Mouse (Mus musculus) CH12.LX (cell line): ENCODE results near the gene 4930447C04Rik. TPM values are rescaled to one million over a fixed set of nuclear protein-coding genes. Genes with fewer than 3 reads are reported as not detected.

Experiments
- DNase-seq: peaks from one replicate; pipeline ENCODE4 v3.0.0-alpha.2; 2013; ENCODE audit errors: extremely low read depth
- H3K27ac ChIP-seq: 2 replicates; pipeline ENCODE4 v1.5.1; 2012; ENCODE audit warnings: low read depth, mild to moderate bottlenecking, control low read depth, moderate library complexity; ENCODE audit not compliant: insufficient read depth
- H3K27me3 ChIP-seq: replicated peaks from 2 replicates; pipeline ENCODE3; 2012; ENCODE audit warnings: inconsistent platforms
- H3K36me3 ChIP-seq, 2 experiments: replicated peaks in 1 of 2; 2 replicates each; pipeline versions ENCODE3 to v1.6.1; 2012; ENCODE audit warnings: inconsistent platforms in 1 of 2, low read length in 1 of 2, mild to moderate bottlenecking in 1 of 2, mixed read lengths in 1 of 2, moderate library complexity in 1 of 2; ENCODE audit not compliant: control insufficient read depth in 1 of 2, insufficient read depth in 1 of 2
- H3K4me1 ChIP-seq, 2 experiments: 2 replicates each; pipeline ENCODE4 v1.6.1; 2012; ENCODE audit warnings: inconsistent platforms in 1 of 2, moderate library complexity in 1 of 2; ENCODE audit not compliant: insufficient read depth in 2 of 2, control insufficient read depth in 1 of 2
- H3K4me2 ChIP-seq: 2 replicates; pipeline ENCODE4 v1.6.1; 2012; ENCODE audit warnings: low read depth, mild to moderate bottlenecking, control low read depth; ENCODE audit not compliant: poor library complexity, insufficient read depth, severe bottlenecking
- H3K4me3 ChIP-seq, 3 experiments: fragments of 150-350 bp in 1 of 3; sonication (generic) in 1 of 3; replicated peaks in 1 of 3; 2 replicates each; pipeline versions ENCODE3 to v1.5.1; 2011 to 2012; ENCODE audit warnings: low read depth in 2 of 3, low read length in 2 of 3, mild to moderate bottlenecking in 2 of 3, moderate library complexity in 2 of 3, control low read depth in 1 of 3, improper control_type of control experiment in 1 of 3, inconsistent platforms in 1 of 3, mixed read lengths in 1 of 3; ENCODE audit not compliant: poor library complexity in 1 of 3
- H3K79me2 ChIP-seq: replicated peaks from 2 replicates; pipeline ENCODE4 v1.6.1; 2012; ENCODE audit warnings: mild to moderate bottlenecking, moderate library complexity; ENCODE audit not compliant: control insufficient read depth, poor library complexity, insufficient read depth, severe bottlenecking; ENCODE audit errors: extremely low read depth
- H3K9ac ChIP-seq: 2 replicates; pipeline ENCODE4 v1.6.1; 2012; ENCODE audit warnings: low read depth, mild to moderate bottlenecking, control low read depth, moderate library complexity; ENCODE audit not compliant: insufficient read depth
- H3K9me3 ChIP-seq: replicated peaks from 2 replicates; pipeline ENCODE3; 2012; ENCODE audit warnings: low read length, inconsistent platforms, mixed read lengths
- CHD2 ChIP-seq: IDR thresholded peaks from 2 replicates; pipeline ENCODE4 v1.6.1; 2011; ENCODE audit warnings: low read length, improper control_type of control experiment
- CTCF ChIP-seq, 2 experiments: IDR thresholded peaks in 1 of 2; conservative IDR thresholded peaks in 1 of 2; 2 replicates each; pipeline ENCODE4 v1.5.1; 2011 to 2012; ENCODE audit warnings: low read depth in 2 of 2, low read length in 2 of 2, improper control_type of control experiment in 1 of 2, inconsistent platforms in 1 of 2, mild to moderate bottlenecking in 1 of 2, moderate library complexity in 1 of 2
- E2F4 ChIP-seq: IDR thresholded peaks from 2 replicates; pipeline ENCODE4 v1.6.1; 2011; ENCODE audit warnings: low read depth, low read length, improper control_type of control experiment; ENCODE audit not compliant: insufficient replicate concordance
- ELF1 ChIP-seq: IDR thresholded peaks from 2 replicates; pipeline ENCODE4 v1.6.1; 2014; ENCODE audit warnings: low read depth, mild to moderate bottlenecking, inconsistent platforms, low read length, improper control_type of control experiment
- EP300 ChIP-seq: IDR thresholded peaks from 2 replicates; pipeline ENCODE4 v1.6.1; 2011; ENCODE audit warnings: low read length, improper control_type of control experiment
- ETS1 ChIP-seq: conservative IDR thresholded peaks from 2 replicates; pipeline ENCODE4 v1.6.1; 2012; ENCODE audit warnings: low read depth, mild to moderate bottlenecking, inconsistent platforms, low read length, improper control_type of control experiment, moderate library complexity
- HCFC1 ChIP-seq: IDR thresholded peaks from 2 replicates; pipeline ENCODE4 v1.6.1; 2012; ENCODE audit warnings: low read depth, mild to moderate bottlenecking, inconsistent platforms, low read length, improper control_type of control experiment
- IRF4 ChIP-seq: IDR thresholded peaks from 2 replicates; pipeline ENCODE4 v1.6.1; 2014; ENCODE audit warnings: low read depth, mild to moderate bottlenecking, inconsistent platforms, low read length, improper control_type of control experiment
- JUN ChIP-seq: IDR thresholded peaks from 2 replicates; pipeline ENCODE4 v1.6.1; 2011; ENCODE audit warnings: low read depth, mild to moderate bottlenecking, low read length, improper control_type of control experiment, moderate library complexity; ENCODE audit not compliant: insufficient read depth
- MAX ChIP-seq: IDR thresholded peaks from 2 replicates; pipeline ENCODE4 v1.6.1; 2011; ENCODE audit warnings: low read length, improper control_type of control experiment
- MAZ ChIP-seq: IDR thresholded peaks from 2 replicates; pipeline ENCODE4 v1.6.1; 2012; ENCODE audit warnings: low read depth, mild to moderate bottlenecking, inconsistent platforms, low read length, improper control_type of control experiment, moderate library complexity
- MEF2A ChIP-seq: IDR thresholded peaks from 2 replicates; pipeline ENCODE4 v1.6.1; 2014; ENCODE audit warnings: low read depth, mild to moderate bottlenecking, inconsistent platforms, low read length, improper control_type of control experiment, borderline replicate concordance
- MYC ChIP-seq: IDR thresholded peaks from 2 replicates; pipeline ENCODE4 v1.6.1; 2011; ENCODE audit warnings: low read depth, mild to moderate bottlenecking, improper control_type of control experiment, low read length
- NELFE ChIP-seq: IDR thresholded peaks from 2 replicates; pipeline ENCODE4 v1.6.1; 2011; ENCODE audit warnings: low read depth, low read length, improper control_type of control experiment
- NRF1 ChIP-seq: IDR thresholded peaks from 2 replicates; pipeline ENCODE4 v1.6.1; 2014; ENCODE audit warnings: low read depth, mild to moderate bottlenecking, inconsistent platforms, low read length, improper control_type of control experiment, moderate library complexity
- PAX5 ChIP-seq: IDR thresholded peaks from 2 replicates; pipeline ENCODE4 v1.6.1; 2012; ENCODE audit warnings: low read length, inconsistent platforms, mixed read lengths
- POLR2AphosphoS2 ChIP-seq: IDR thresholded peaks from 2 replicates; pipeline ENCODE4 v1.6.1; 2011; ENCODE audit warnings: low read depth, low read length, improper control_type of control experiment
- RAD21 ChIP-seq: IDR thresholded peaks from 2 replicates; pipeline ENCODE4 v1.6.1; 2011; ENCODE audit warnings: low read depth, mild to moderate bottlenecking, low read length, improper control_type of control experiment, moderate library complexity
- RCOR1 ChIP-seq: conservative IDR thresholded peaks from 2 replicates; pipeline ENCODE4 v1.6.1; 2012; ENCODE audit warnings: low read depth, mild to moderate bottlenecking, inconsistent platforms, low read length, improper control_type of control experiment
- SIN3A ChIP-seq: IDR thresholded peaks from 2 replicates; pipeline ENCODE4 v1.6.1; 2012; ENCODE audit warnings: low read length, improper control_type of control experiment, inconsistent platforms
- SMC3 ChIP-seq: IDR thresholded peaks from 2 replicates; pipeline ENCODE4 v1.6.1; 2011; ENCODE audit warnings: low read depth, low read length, improper control_type of control experiment
- TBP ChIP-seq: conservative IDR thresholded peaks from 2 replicates; pipeline ENCODE4 v1.6.1; 2011; ENCODE audit warnings: low read depth, low read length, improper control_type of control experiment
- USF1 ChIP-seq: IDR thresholded peaks from 2 replicates; pipeline ENCODE4 v1.6.1; 2014; ENCODE audit warnings: low read depth, mild to moderate bottlenecking, inconsistent platforms, low read length, improper control_type of control experiment
- USF2 ChIP-seq: conservative IDR thresholded peaks from 2 replicates; pipeline ENCODE4 v1.6.1; 2011; ENCODE audit warnings: low read depth, low read length, improper control_type of control experiment
- ZKSCAN1 ChIP-seq: IDR thresholded peaks from 2 replicates; pipeline ENCODE4 v1.6.1; 2012; ENCODE audit warnings: low read depth, inconsistent platforms, low read length, improper control_type of control experiment, borderline replicate concordance
- ZNF384 ChIP-seq: IDR thresholded peaks from 2 replicates; pipeline ENCODE4 v1.6.1; 2012; ENCODE audit warnings: low read depth, low read length, improper control_type of control experiment, inconsistent platforms
- dilution Hi-C: fragments of 300-500 bp; cut with MboI; formaldehyde crosslinking; loops from 2 replicates; pipeline ENCODE4 v1.14.3; 2020; ENCODE audit warnings: low sequenced_read_pairs; ENCODE audit not compliant: extremely low pct_unique_long_range_greater_than_20kb, extremely low pct_ligation_motif_present
- in situ Hi-C: fragments of 300-500 bp; cut with MboI; formaldehyde crosslinking; loops from 3 replicates; pipeline ENCODE4 v1.14.3; 2019; ENCODE audit warnings: low sequenced_read_pairs, low pct_ligation_motif_present, low pct_unique_long_range_greater_than_20kb, mixed read lengths
- polyA plus RNA-seq: library from polyadenylated mRNA; unstranded; fragments of >175 nt; gene quantifications from 2 replicates; pipeline ENCODE4 v1.2.1, GENCODE M21; 2012; ENCODE audit warnings: low read depth; ENCODE audit not compliant: insufficient read length
- total RNA-seq, 2 experiments: library from RNA; depleted of rRNA; stranded (reverse); fragments of 300-350 nt in 1 of 2; fragments of >200 nt in 1 of 2; gene quantifications; 2 replicates each; pipeline ENCODE4 v1.2.3; 2012 to 2014

The 4930447C04Rik gene
- total and polyA plus RNA-seq, 3 experiments, result 0.52 to 0.89 (median 0.74) TPM

DNA sequence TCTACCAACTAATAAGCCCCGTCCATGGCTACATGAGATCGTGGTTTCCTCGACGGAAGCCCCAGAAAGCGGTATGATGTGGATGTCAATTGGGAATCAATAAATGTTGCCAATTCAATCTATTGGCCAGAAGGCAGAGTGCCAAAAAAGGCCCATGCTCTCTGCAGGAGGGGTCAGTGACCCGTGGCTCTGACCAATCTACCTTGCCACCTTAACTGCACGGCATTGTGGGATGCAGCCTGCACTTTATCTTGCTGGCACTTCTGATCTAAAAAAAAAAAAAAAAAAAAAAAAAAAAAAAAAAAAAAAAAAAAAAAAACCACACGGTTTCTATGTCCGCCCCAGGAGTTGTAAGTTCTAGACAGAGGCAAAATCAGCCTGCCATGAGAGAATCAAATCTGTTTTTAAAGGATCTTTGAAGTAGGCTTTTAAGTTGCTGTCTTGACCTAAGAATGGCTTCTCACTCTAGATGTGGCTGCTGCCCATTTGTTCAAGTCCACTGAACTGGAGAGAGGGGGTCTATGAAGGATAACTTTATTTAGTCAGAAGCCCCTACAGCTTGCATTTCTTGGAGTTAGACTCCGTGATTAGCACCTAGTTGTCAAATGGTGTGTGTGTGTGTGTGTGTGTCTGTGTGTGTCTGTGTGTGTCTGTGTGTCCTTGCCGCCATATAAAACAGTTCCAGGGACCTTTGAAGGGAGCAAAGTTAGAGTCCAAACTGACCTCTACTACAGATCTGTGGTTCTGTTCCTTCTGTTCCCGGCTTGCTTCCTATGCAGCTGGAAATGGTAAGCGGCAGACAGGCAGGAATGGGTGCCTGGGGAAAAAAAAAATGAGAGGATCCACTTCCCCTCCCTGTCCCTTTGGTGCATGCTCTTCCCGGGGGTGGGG lies 1.7 kb downstream of the 4930447C04Rik start:
- H3K4me3 ChIP-seq, result no peak overlapping the region
- no peak overlapping the region for H3K9ac ChIP-seq
- H3K9me3 ChIP-seq, result no peaks in the 10 kb centered on the region
- TF ChIP-seq ZNF384, result peak; percentile 77
- TF ChIP-seq TBP, result no peak
- TF ChIP-seq USF1, result no peak
- peaks cover 0 to 5% of the 10 kb centered on the region in 2 experiments; a peak in 1 of 4 replicates for H3K4me1 ChIP-seq
- H3K27me3 ChIP-seq, result no peaks in the 10 kb centered on the region
- H3K4me2 ChIP-seq, result no peak overlapping the region
- peaks cover 0 to 10% of the 10 kb centered on the region in 2 experiments for H3K36me3 ChIP-seq
- no peak for DNase-seq
- H3K79me2 ChIP-seq, result no peaks in the 10 kb centered on the region
- no peak overlapping the region for H3K27ac ChIP-seq
- dilution Hi-C loops (no loop called here), in situ Hi-C loops (no loop called here)

GRCm38 (mm10) chr12:72938176-72938575 lies 2.4 kb downstream of the 4930447C04Rik start:
- H3K79me2 ChIP-seq, result no peaks in the 10 kb centered on the region
- no peak overlapping the region for H3K4me2 ChIP-seq
- in situ Hi-C loops, result no loop called here
- no peak overlapping the region for H3K27ac ChIP-seq
- H3K9ac ChIP-seq, result no peak overlapping the region
- no peaks in the 10 kb centered on the region for H3K4me1 ChIP-seq
- H3K36me3 ChIP-seq, result peaks cover 0 to 10% of the 10 kb centered on the region in 2 experiments
- TF ChIP-seq RCOR1, result no peak
- no peak for TF ChIP-seq ELF1
- no peak for TF ChIP-seq USF2
- no peak for TF ChIP-seq NELFE
- no peak for TF ChIP-seq ETS1
- no peak for TF ChIP-seq IRF4
- no peak for TF ChIP-seq EP300
- DNase-seq, result no peak
- dilution Hi-C loops, result no loop called here
- H3K27me3 ChIP-seq, result no peaks in the 10 kb centered on the region
- H3K4me3 ChIP-seq, result no peak overlapping the region
- H3K9me3 ChIP-seq, result no peaks in the 10 kb centered on the region

GRCm38 (mm10) chr12:72937537-72938120 lies 2.9 kb downstream of the 4930447C04Rik start:
- dilution Hi-C loops, result no loop called here
- no peak overlapping the region for H3K27ac ChIP-seq
- no peak for DNase-seq
- no peaks in the 10 kb centered on the region for H3K79me2 ChIP-seq
- no peak overlapping the region for H3K4me3 ChIP-seq
- H3K36me3 ChIP-seq, result peaks cover 0 to 10% of the 10 kb centered on the region in 2 experiments
- no peaks in the 10 kb centered on the region for H3K4me1 ChIP-seq
- H3K9ac ChIP-seq, result no peak overlapping the region
- no peak overlapping the region for H3K4me2 ChIP-seq
- TF ChIP-seq POLR2AphosphoS2 (no peak), SMC3 (no peak), JUN (no peak), MAX (no peak), HCFC1 (no peak), CTCF (conservative IDR thresholded peaks at IDR 0.05 in 1 of 2, IDR thresholded peaks at IDR 0.05 in 1 of 2; ENCODE audit: low read depth in 2 of 2, low read length in 2 of 2) (no peak), CHD2 (no peak), PAX5 (no peak), MEF2A (no peak), E2F4 (no peak), NRF1 (no peak), RAD21 (no peak), ETS1 (no peak), MAZ (no peak), ZKSCAN1 (no peak), SIN3A (no peak), MYC (no peak)
- TF ChIP-seq, all 38 proteins: peak for 0
- Histone ChIP-seq H3K27me3 (no peaks in the 10 kb centered on the region), H3K9me3 (no peaks in the 10 kb centered on the region)
- in situ Hi-C loops, result no loop called here
